Mouse (Mus musculus) neural tube, embryonic 11.5 days (tissue): ENCODE results near the gene Klrg2. TPM values are rescaled to one million over a fixed set of nuclear protein-coding genes. Genes with fewer than 3 reads are reported as not detected.

Experiments
- ATAC-seq: fragments of 200-750 bp; cut with Nextera tagmentation; 2 replicates; pipeline ENCODE4 v1.8.0; 2017; ENCODE audit warnings: moderate number of reproducible peaks, mild to moderate bottlenecking, moderate TSS enrichment, moderate library complexity; ENCODE audit not compliant: insufficient read depth, low FRiP score, low TSS enrichment
- DNase-seq: peaks from one replicate; pipeline ENCODE4 v3.0.0-alpha.2; 2015; ENCODE audit warnings: low spot score
- H3K27ac ChIP-seq: fragments of 300-500 bp; sonication (generic); 2 replicates; pipeline ENCODE4 v1.5.1; 2014; ENCODE audit warnings: low read depth, mild to moderate bottlenecking, low read length
- H3K27me3 ChIP-seq: fragments of 300-500 bp; sonication (generic); 2 replicates; pipeline ENCODE4 v1.6.1; 2014; ENCODE audit warnings: mild to moderate bottlenecking, low read length, mixed read lengths; ENCODE audit not compliant: control insufficient read depth, insufficient read depth
- H3K36me3 ChIP-seq: fragments of 300-500 bp; sonication (generic); 2 replicates; pipeline ENCODE4 v1.6.1; 2014; ENCODE audit warnings: mild to moderate bottlenecking, low read length, moderate library complexity, mixed read lengths; ENCODE audit not compliant: control insufficient read depth, insufficient read depth
- H3K4me1 ChIP-seq: fragments of 300-500 bp; sonication (generic); 2 replicates; pipeline ENCODE4 v1.6.1; 2014; ENCODE audit warnings: low read length, mixed read lengths; ENCODE audit not compliant: control insufficient read depth, insufficient read depth
- H3K4me2 ChIP-seq: fragments of 300-500 bp; sonication (generic); 2 replicates; pipeline ENCODE4 v1.6.1; 2014; ENCODE audit warnings: low read depth, mild to moderate bottlenecking, moderate library complexity
- H3K4me3 ChIP-seq: fragments of 300-500 bp; sonication (generic); 2 replicates; pipeline ENCODE4 v1.5.1; 2014; ENCODE audit warnings: low read depth, low read length
- H3K9ac ChIP-seq: fragments of 300-500 bp; sonication (generic); 2 replicates; pipeline ENCODE4 v1.6.1; 2014; ENCODE audit warnings: mild to moderate bottlenecking, low read length
- H3K9me3 ChIP-seq: fragments of 300-500 bp; sonication (generic); 2 replicates; pipeline ENCODE4 v1.6.1; 2016; ENCODE audit warnings: low read length; ENCODE audit not compliant: control insufficient read depth
- WGBS: fragments of 180-500 bp; shearing (Covaris S2); extraction: QIAGEN DNeasy Blood & Tissue Kit; methylation state at CpG from one replicate; pipeline ENCODE4 v1.1.7; 2014; 5-methylcytosine and 5-hydroxymethylcytosine counted together
- polyA plus RNA-seq: library from polyadenylated mRNA; unstranded; fragments of >200 nt; fragmentation: Nextera tagmentation; extraction: Ambion mirVana; gene quantifications from 2 replicates; pipeline ENCODE4 v1.2.1, GENCODE M21; 2014

Gene Klrg2
- polyA plus RNA-seq, 1 experiment from 2014 or later: 0.07 TPM

DNA sequence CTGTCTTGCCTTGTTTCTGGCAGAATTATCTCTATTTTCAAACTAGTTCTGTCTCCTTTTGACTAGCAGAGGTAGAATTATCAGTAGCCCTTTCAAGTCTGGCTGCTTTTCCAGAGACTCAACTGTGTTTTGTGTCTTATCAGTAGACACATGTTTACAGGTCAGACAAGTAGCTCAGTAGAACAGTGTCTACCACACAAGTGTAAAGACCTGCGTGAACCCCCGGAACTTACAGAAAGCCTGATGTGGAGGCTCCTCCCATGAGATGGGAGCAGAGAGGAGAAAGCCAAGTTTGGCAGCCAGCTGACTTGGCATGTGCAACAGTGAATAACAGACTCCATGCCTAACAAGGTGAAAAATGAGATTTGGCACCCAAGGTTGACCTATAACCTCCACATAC, 13.6 kb downstream of the Klrg2 start:
- no peak for DNase-seq
- no peak overlapping the region for H3K4me3 ChIP-seq

GRCm38 (mm10) chr6:38622406-38622805, 14.6 kb downstream of the Klrg2 start:
- H3K27me3 ChIP-seq: no peaks in the 10 kb centered on the region
- H3K4me3 ChIP-seq: no peak overlapping the region
- H3K27ac ChIP-seq: no peak overlapping the region
- ATAC-seq (no peak), DNase-seq (no peak)
- H3K9ac ChIP-seq: no peak overlapping the region
- no peak overlapping the region for H3K4me2 ChIP-seq
- H3K36me3 ChIP-seq: peaks cover 10% of the 10 kb centered on the region
- WGBS: 86% methylated on average over 1 of the region's 1 CpGs
- no peaks in the 10 kb centered on the region for H3K9me3 ChIP-seq
- no peaks in the 10 kb centered on the region for H3K4me1 ChIP-seq

More for the DNA sequence above, 13.6 kb downstream of the Klrg2 start:
- Histone ChIP-seq H3K4me2 (no peak overlapping the region), H3K36me3 (peaks cover 4% of the 10 kb centered on the region), H3K9ac (no peak overlapping the region), H3K9me3 (no peaks in the 10 kb centered on the region), H3K27me3 (no peaks in the 10 kb centered on the region), H3K27ac (no peak overlapping the region), H3K4me1 (no peaks in the 10 kb centered on the region)
- 90% methylated on average over 2 of the region's 2 CpGs for WGBS
- ATAC-seq: no peak

GRCm38 (mm10) chr6:38609892-38610291, 27.1 kb downstream of the Klrg2 start:
- ATAC-seq: no peak
- Histone ChIP-seq H3K4me2 (no peak overlapping the region), H3K36me3 (no peaks in the 10 kb centered on the region), H3K27me3 (no peaks in the 10 kb centered on the region), H3K4me3 (no peak overlapping the region), H3K9me3 (no peaks in the 10 kb centered on the region), H3K9ac (no peak overlapping the region), H3K4me1 (no peaks in the 10 kb centered on the region), H3K27ac (no peak overlapping the region)
- 82% methylated on average over 2 of the region's 2 CpGs for WGBS
- no peak for DNase-seq

DNA sequence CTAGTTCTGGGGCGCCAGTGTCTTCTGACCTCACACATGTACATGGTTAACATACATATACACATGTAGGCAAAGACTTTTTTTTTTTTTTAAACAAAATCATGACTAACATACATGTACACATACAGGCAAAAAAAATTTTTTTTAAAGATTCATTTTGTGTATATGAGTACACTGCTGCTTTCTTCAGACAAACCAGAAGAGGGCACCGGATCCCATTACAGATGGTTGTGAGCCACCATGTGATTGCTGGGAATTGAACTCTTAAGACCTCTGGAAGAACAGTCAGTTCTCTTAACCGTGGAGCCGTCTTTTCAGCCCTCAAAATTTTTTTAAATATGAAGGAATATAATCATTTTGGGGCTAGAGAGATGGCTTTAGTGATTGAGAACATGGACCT, 39.6 kb downstream of the Klrg2 start:
- Histone ChIP-seq H3K9me3 (no peaks in the 10 kb centered on the region), H3K4me3 (no peak overlapping the region), H3K4me2 (no peak overlapping the region), H3K9ac (no peak overlapping the region), H3K27ac (no peak overlapping the region), H3K4me1 (no peaks in the 10 kb centered on the region), H3K36me3 (peaks cover 9% of the 10 kb centered on the region), H3K27me3 (no peaks in the 10 kb centered on the region)
- 93% methylated on average over 4 of the region's 4 CpGs for WGBS
- ATAC-seq: no peak
- no peak for DNase-seq

GRCm38 (mm10) chr6:38581711-38582110, 55.3 kb downstream of the Klrg2 start:
- no peak overlapping the region for H3K4me2 ChIP-seq
- H3K4me3 ChIP-seq: no peak overlapping the region
- no peaks in the 10 kb centered on the region for H3K9me3 ChIP-seq
- WGBS: 94% methylated on average over 3 of the region's 3 CpGs
- peaks cover 3% of the 10 kb centered on the region for H3K36me3 ChIP-seq
- no peaks in the 10 kb centered on the region for H3K4me1 ChIP-seq
- no peaks in the 10 kb centered on the region for H3K27me3 ChIP-seq
- DNase-seq (no peak), ATAC-seq (no peak)
- H3K9ac ChIP-seq: no peak overlapping the region
- H3K27ac ChIP-seq: no peak overlapping the region

- H3K27ac ChIP-seq: no peak overlapping the region
- no peak for ATAC-seq
- no peak overlapping the region for H3K9ac ChIP-seq
Measured at GRCm38 (mm10) chr6:38580112-38580857, 56.8 kb downstream of the Klrg2 start.

DNA sequence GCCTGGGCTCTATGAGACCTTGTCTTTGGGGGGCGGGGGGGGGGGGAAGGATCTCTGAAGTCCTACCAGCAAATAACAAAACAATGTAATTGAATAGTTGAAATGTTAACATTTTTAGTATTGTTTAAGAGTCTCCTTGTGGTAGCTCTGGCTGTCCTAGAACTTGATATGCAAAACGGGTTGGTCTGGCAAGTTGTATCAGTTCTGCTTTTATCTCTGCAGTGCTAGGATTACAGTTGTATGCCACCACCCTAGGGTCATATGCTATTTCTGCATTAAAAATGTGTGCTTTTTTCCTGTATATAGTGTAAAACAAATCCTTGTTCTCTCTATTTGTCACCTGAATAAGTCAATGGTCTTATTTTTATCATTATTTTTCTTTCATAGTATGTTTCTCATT, 60.9 kb downstream of the Klrg2 start:
- H3K27me3 ChIP-seq: no peaks in the 10 kb centered on the region
- no peaks in the 10 kb centered on the region for H3K9me3 ChIP-seq
- H3K9ac ChIP-seq: no peak overlapping the region
- ATAC-seq (no peak), DNase-seq (no peak)
- WGBS: 98% methylated on average over 2 of the region's 2 CpGs
- H3K4me3 ChIP-seq: no peak overlapping the region
- no peak overlapping the region for H3K27ac ChIP-seq
- peaks cover 4% of the 10 kb centered on the region for H3K36me3 ChIP-seq
- no peak overlapping the region for H3K4me2 ChIP-seq
- no peaks in the 10 kb centered on the region for H3K4me1 ChIP-seq

More at GRCm38 (mm10) chr6:38580112-38580857, 56.8 kb downstream of the Klrg2 start:
- Histone ChIP-seq H3K27me3 (no peaks in the 10 kb centered on the region), H3K4me1 (no peaks in the 10 kb centered on the region), H3K4me2 (no peak overlapping the region), H3K36me3 (no peaks in the 10 kb centered on the region; the same call in none of the 2 replicates), H3K9me3 (no peaks in the 10 kb centered on the region), H3K4me3 (no peak overlapping the region)
- DNase-seq: no peak
- 94% methylated on average over 3 of the region's 3 CpGs for WGBS

Other genes with a start within 250 kb of the Klrg2 start
- 20.0 TPM in 2 replicates for gene Ubn2, start 203.3 kb downstream of the Klrg2 start, polyA plus RNA-seq
- 106 and 122 TPM in 2 replicates for gene Fmc1, start 103.7 kb downstream of the Klrg2 start, polyA plus RNA-seq
- gene Luc7l2, start 85.9 kb downstream of the Klrg2 start, polyA plus RNA-seq: 32.7 and 35.6 TPM in 2 replicates
- gene Clec2l, start 25.8 kb upstream of the Klrg2 start, polyA plus RNA-seq: 4.7 and 6.5 TPM in 2 replicates
- 1.5 and 2.8 TPM in 2 replicates for gene Tbxas1, start 238.2 kb upstream of the Klrg2 start, polyA plus RNA-seq
- gene Hipk2, start 238.9 kb upstream of the Klrg2 start, polyA plus RNA-seq: 26.7 and 30.6 TPM in 2 replicates